Mouse (Mus musculus) spleen, adult 2 months (tissue): ENCODE data around the gene Rab43.

Experiments
- CTCF ChIP-seq: fragments of 200-500 bp; IDR thresholded peaks from 2 replicates; pipeline ENCODE4 v1.5.1; 2011; ENCODE audit warnings: mild to moderate bottlenecking, inconsistent platforms; ENCODE audit not compliant: insufficient read depth, insufficient read length, insufficient replicate concordance; ENCODE audit errors: extremely low read depth
- POLR2A ChIP-seq: fragments of 200-500 bp; IDR thresholded peaks from 2 replicates; pipeline ENCODE4 v1.6.1; 2011; ENCODE audit warnings: low read depth, low read length, inconsistent platforms

DNA sequence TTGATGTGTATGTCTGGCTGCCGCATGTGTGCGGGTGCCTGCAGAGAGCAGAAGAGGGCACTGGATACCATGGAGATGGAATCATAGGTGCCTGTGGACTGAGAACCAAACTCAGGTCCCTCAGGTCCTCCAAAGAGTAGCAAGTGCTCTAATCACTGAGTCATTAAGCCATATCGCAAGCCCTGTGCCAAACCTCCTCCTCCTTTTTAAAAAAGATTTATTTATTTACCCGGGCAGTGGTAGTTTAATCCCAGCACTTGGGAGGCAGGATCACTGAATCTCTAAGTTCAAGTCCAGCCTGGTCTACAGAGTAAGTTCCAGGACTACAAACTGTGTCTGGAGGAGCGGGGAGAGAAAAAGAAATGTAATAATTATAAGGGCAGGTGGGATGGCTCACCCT, 2.5 kb upstream of the Rab43 start:
- no peak for TF ChIP-seq POLR2A
- no peak for TF ChIP-seq CTCF
